In genomic region chr1:77226991-77227515, GRCm38 (mm10) we compare ENCODE assay signal across 8 mouse cellular contexts.
DNase-seq lines count a peak whose midpoint lies in the region; ATAC-seq lines count a peak whose summit lies in the region.

No protein-coding gene starts in this region.

- H3K36me3 ChIP-seq in heart, embryonic 11.5 days (ENCODE audit: control insufficient read depth, insufficient read depth, low read length) = no peaks in the 10 kb centered on the region
- H3K36me3 ChIP-seq in midbrain, embryonic 14.5 days (ENCODE audit: control insufficient read depth, insufficient read depth, low read length) = no peaks in the 10 kb centered on the region

- peaks cover 9% of the 10 kb centered on the region for H3K4me1 ChIP-seq in heart, embryonic 11.5 days (ENCODE audit: control insufficient read depth, insufficient read depth, low read length)
- H3K4me1 ChIP-seq in midbrain, embryonic 14.5 days (ENCODE audit: control insufficient read depth, insufficient read depth, low read length) = peaks cover 3% of the 10 kb centered on the region; the same call in 1 of the 2 replicates

- intact Hi-C loops in heart, postnatal 14 days (cut with DNase I) = no loop called here

- no peaks in the 10 kb centered on the region for H3K27me3 ChIP-seq in heart, embryonic 11.5 days (ENCODE audit: control insufficient read depth, insufficient read depth, low read length)
- no peaks in the 10 kb centered on the region for H3K27me3 ChIP-seq in midbrain, embryonic 14.5 days (ENCODE audit: control insufficient read depth, insufficient read depth, low read length)

- H3K9me3 ChIP-seq in heart, embryonic 11.5 days (replicated peaks; ENCODE audit: control insufficient read depth, low read length) = no peaks in the 10 kb centered on the region
- H3K9me3 ChIP-seq in midbrain, embryonic 14.5 days (ENCODE audit: control insufficient read depth, low read length) = no peaks in the 10 kb centered on the region

- no peak for DNase-seq in heart, postnatal 14 days
- peak; percentile 46 for DNase-seq in embryo, embryonic 9.5 days (ENCODE audit: extremely low spot score)
- DNase-seq in kidney, postnatal 14 days = peak; percentile 20
- peak; percentile 57 for DNase-seq in midbrain, embryonic 14.5 days
- no peak for DNase-seq in urinary bladder, adult 2 months (ENCODE audit: low spot score)
- DNase-seq in adrenal gland, postnatal 4 days (ENCODE audit: low spot score in 2 of 2) = no peak
- DNase-seq in ovary, postnatal 36 days (ENCODE audit: low spot score) = no peak

- peak overlapping the region; percentile 43; the same call in 1 of the 2 replicates for H3K27ac ChIP-seq in heart, embryonic 11.5 days (ENCODE audit: low read depth, low read length)
- H3K27ac ChIP-seq in midbrain, embryonic 14.5 days (replicated peaks; ENCODE audit: low read depth, low read length) = no peak overlapping the region

- no peak overlapping the region for H3K4me3 ChIP-seq in heart, embryonic 11.5 days (ENCODE audit: low read depth, low read length)
- no peak overlapping the region for H3K4me3 ChIP-seq in midbrain, embryonic 14.5 days (replicated peaks; ENCODE audit: low read depth, low read length)

- ATAC-seq in heart, embryonic 11.5 days (replicated peaks; ENCODE audit: insufficient number of reproducible peaks, low FRiP score, low TSS enrichment) = peak; percentile 46; the same call in 1 of the 2 replicates
- no peak for ATAC-seq in midbrain, embryonic 14.5 days (ENCODE audit: low FRiP score, low TSS enrichment)

- H3K9ac ChIP-seq in heart, embryonic 11.5 days (ENCODE audit: low read depth, low read length) = no peak overlapping the region
- peak overlapping the region; percentile 27; the same call in 1 of the 2 replicates for H3K9ac ChIP-seq in midbrain, embryonic 14.5 days (replicated peaks; ENCODE audit: low read length)

- WGBS in heart, embryonic 11.5 days (ENCODE audit: insufficient replicate concordance) = 5% methylated on average over 12 of the region's 12 CpGs
- 8% methylated on average over 12 of the region's 12 CpGs for WGBS in midbrain, embryonic 14.5 days

- peak overlapping the region; percentile 48 for H3K4me2 ChIP-seq in heart, embryonic 11.5 days
- H3K4me2 ChIP-seq in midbrain, embryonic 14.5 days (ENCODE audit: low read length) = peak overlapping the region; percentile 25

Comparison
In these comparisons a context has a peak if more than half of its experiments do, and no peak if none do; other contexts are left out.
1. DNase-seq: peak in embryo, embryonic 9.5 days (single experiment), kidney, postnatal 14 days (single experiment) and midbrain, embryonic 14.5 days (single experiment); none in heart, postnatal 14 days (0 of 2), urinary bladder, adult 2 months (single experiment), adrenal gland, postnatal 4 days (0 of 2) and ovary, postnatal 36 days (single experiment).